Mouse (Mus musculus) left cerebral cortex, adult 18-20 months (tissue): ENCODE measurements around the gene Slc7a15. TPM values are rescaled to one million over a fixed set of nuclear protein-coding genes. Genes with fewer than 3 reads are reported as not detected.
"Not testable (repeated sequence)": the region's sequence is repeated elsewhere in the genome, so short reads cannot be mapped to it uniquely, and the experiment has no call there.

ENCODE experiments used
- DNase-seq, 2 experiments: peaks; one replicate each; pipeline ENCODE4 v3.0.0; 2021 to 2022; ENCODE audit warnings: low spot score in 2 of 2, mixed read lengths in 1 of 2
- long read RNA-seq, 2 experiments: library from polyadenylated mRNA; stranded (forward); transcript quantifications; one replicate each; pipeline ENCODE4 v2.0.0; 2021
- total RNA-seq, 2 experiments: library from RNA; stranded (reverse); gene quantifications; 2 replicates each; pipeline ENCODE4 v1.2.3; 2021

Slc7a15 gene
- not detected for total RNA-seq
- long read RNA-seq, experiment 1: 0 reads
- long read RNA-seq, experiment 2: 0 reads

- DNase-seq: not testable (repeated sequence)
Observed at GRCm38 (mm10) chr12:8598966-8599365, at the start of gene Slc7a15. Gene Slc7a15 (minus strand): TSS chr12:8599066.

GRCm38 (mm10) chr12:8648211-8648610, 49.3 kb upstream of the Slc7a15 start:
- not testable (repeated sequence) for DNase-seq

- no peak for DNase-seq
Observed at GRCm38 (mm10) chr12:8641425-8641735, 42.5 kb upstream of the Slc7a15 start.

- peak; percentile 99 to 100 for DNase-seq
Observed at GRCm38 (mm10) chr12:8640711-8641424, 42.0 kb upstream of the Slc7a15 start.

- not testable (repeated sequence) for DNase-seq
Observed at GRCm38 (mm10) chr12:8640186-8640585, 41.3 kb upstream of the Slc7a15 start.

GRCm38 (mm10) chr12:8638411-8639087, 39.7 kb upstream of the Slc7a15 start:
- peak; percentile 71 to 78 for DNase-seq

GRCm38 (mm10) chr12:8636945-8637344, 38.1 kb upstream of the Slc7a15 start:
- DNase-seq: no peak

- no peak for DNase-seq
Observed at GRCm38 (mm10) chr12:8635546-8635945, 36.7 kb upstream of the Slc7a15 start.

- DNase-seq: no peak
Observed at GRCm38 (mm10) chr12:8634306-8634705, 35.4 kb upstream of the Slc7a15 start.

- DNase-seq: no peak
Observed at GRCm38 (mm10) chr12:8632737-8633365, 34.0 kb upstream of the Slc7a15 start.

GRCm38 (mm10) chr12:8631691-8632090, 32.8 kb upstream of the Slc7a15 start:
- no peak for DNase-seq

GRCm38 (mm10) chr12:8629537-8629936, 30.7 kb upstream of the Slc7a15 start:
- DNase-seq: no peak

- DNase-seq: no peak
Observed at GRCm38 (mm10) chr12:8620678-8621018, 21.8 kb upstream of the Slc7a15 start.

- no peak for DNase-seq
Observed at GRCm38 (mm10) chr12:8619827-8620677, 21.2 kb upstream of the Slc7a15 start.

GRCm38 (mm10) chr12:8618271-8618670, 19.4 kb upstream of the Slc7a15 start:
- no peak for DNase-seq

GRCm38 (mm10) chr12:8609070-8609469, 10.2 kb upstream of the Slc7a15 start:
- DNase-seq: no peak

- DNase-seq: no peak
Observed at GRCm38 (mm10) chr12:8595611-8596010, 3.3 kb downstream of the Slc7a15 start.

GRCm38 (mm10) chr12:8591326-8591725, 7.5 kb downstream of the Slc7a15 start:
- not testable (repeated sequence) for DNase-seq

GRCm38 (mm10) chr12:8573405-8573804, 25.5 kb downstream of the Slc7a15 start:
- no peak for DNase-seq

- not testable (repeated sequence) for DNase-seq
Observed at GRCm38 (mm10) chr12:8571903-8572341, 26.9 kb downstream of the Slc7a15 start.

- not testable (repeated sequence) for DNase-seq
Observed at GRCm38 (mm10) chr12:8571287-8571902, 27.5 kb downstream of the Slc7a15 start.
